Mouse (Mus musculus): ENCODE measurements around the gene Sema5a.

The Sema5a gene

DNA sequence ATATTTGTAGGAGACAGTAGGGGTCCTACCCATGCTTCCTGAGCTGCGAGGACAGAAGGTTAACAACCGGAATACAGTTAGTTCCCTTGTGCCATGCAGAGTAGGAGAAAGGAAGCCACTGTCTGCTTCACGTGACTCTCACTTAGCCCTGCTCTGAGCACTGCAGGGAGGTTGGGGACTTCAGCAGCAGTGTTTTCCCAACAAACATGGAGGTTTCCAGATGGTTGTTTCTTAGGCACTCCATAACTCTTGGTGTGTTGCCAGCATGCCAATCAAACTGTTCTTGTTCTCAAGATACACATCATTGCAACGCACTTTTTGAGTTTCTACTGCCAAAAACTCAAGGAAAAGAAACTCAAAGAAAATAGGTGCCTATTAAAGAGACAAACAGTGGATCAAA, 440.5 kb downstream of the Sema5a start:
- DNase-seq: no peak

DNA sequence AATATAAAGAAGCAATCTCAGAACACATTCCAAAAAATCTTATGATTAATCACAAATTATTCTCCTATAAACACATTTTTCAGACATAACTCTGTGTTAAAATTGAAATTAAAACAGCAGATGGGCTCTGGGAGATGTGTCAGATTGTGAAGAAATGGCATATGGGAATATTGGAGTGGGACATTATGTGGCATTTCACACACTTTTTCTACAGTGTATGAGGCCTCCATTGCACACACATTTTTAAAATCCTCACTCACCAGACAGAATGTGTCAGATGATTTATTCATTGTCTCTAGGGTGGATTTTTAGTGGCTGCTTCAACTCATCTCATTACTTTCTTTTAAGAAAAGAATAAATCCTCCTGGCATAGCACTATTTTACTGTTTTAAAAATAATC, 446.4 kb downstream of the Sema5a start:
- DNase-seq: no peak

DNA sequence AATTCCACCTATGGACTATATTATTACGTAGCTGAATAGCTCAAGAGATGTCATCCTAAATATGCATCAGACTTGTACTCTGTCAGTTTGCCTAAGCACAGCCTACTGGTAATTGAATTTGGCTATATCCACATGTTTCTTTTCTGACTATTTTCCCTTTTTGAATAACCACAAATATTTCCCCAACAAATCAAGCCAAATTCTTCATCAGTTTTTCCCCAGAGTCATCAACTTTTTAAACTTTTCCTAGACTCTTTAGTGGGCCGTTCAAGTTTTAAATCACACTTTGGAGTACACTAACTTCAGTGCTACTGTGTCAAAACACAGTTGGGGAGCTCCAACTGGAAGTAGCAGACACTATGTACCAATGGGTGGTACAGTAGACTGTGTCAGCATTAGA, 448.4 kb downstream of the Sema5a start:
- DNase-seq: no peak

DNA sequence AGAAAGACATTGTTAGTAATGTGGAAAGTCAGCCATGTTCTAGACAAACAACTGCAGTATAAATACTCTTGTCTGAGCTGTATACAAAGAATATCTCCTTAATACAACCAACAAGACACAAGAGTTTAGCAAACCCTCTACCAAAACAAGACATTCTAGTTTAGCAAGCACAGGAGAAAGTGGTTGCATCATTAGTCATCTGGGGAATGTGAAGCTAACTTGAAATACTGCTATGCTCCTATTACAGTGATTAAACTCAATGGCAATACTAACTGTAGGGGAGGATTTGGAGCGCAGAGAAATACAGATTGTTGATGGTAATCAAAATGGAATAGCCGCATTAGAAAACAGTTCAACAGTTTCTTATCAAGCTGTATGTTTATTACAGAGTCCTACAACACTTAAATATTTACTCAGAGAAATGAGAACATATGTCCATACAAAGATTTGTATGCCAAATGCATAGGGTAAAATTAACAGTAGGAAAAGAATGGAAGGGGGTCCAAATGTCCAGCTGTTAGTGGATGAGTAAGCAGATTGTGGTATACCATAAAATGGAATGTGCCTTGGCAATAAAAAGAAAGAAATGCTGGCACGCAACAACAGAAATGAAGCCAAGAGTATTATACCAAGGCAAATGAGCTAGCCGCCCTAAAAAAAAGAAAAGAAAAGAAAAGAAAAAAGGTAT, 472.8 kb downstream of the Sema5a start:
- DNase-seq: peak; percentile 6 to 23

- DNase-seq: peak; percentile 74 to 78
These were observed 473.8 kb downstream of the Sema5a start for GRCm38 (mm10) chr15:32718293-32718963.

DNA sequence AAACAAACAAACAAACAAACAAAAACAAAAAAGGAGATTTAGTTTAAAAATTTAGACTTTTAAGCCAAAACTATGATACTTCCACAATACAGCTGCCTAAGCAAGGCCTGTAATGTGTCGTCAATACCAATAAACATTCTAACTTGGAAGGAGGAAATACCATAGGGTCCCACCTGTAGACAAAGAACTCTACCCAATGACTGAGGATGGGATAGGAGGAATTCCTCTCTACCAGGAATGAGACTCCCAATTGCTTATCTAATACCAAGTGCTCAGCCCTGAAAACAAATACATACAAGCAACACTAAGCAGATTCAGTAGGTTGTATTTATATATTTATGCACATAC, 474.3 kb downstream of the Sema5a start:
- DNase-seq: no peak

DNA sequence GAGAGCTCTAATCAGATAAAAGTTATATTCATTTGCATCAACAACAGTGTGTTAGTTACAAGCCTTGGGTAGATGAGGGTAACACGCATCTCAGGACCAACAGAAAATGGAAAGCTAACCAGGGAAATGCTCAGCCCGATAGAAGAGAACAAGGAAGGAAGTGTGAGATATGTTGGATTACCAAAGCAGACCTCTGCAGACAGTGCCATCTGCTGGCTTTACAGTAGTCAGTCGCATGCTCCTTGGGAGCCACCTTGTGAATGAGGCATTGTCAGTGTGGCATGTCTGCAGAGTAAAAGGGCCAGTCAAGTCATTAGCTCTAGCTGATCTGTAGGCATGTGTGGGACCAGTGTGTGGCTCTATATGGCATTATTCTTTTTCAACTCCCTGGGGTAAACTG, 486.2 kb downstream of the Sema5a start:
- DNase-seq: peak; percentile 62 to 67

Measured in cerebellum, postnatal 14 days (tissue).